Mouse (Mus musculus) intestine, postnatal 0 days (tissue): ENCODE results near the gene Syt14. TPM values are rescaled to one million over a fixed set of nuclear protein-coding genes. Genes with fewer than 3 reads are reported as not detected.

ENCODE experiments used
- ATAC-seq: fragments of 200-750 bp; cut with Nextera tagmentation; 2 replicates; pipeline ENCODE4 v1.8.0; 2017; ENCODE audit warnings: mild to moderate bottlenecking, moderate TSS enrichment, moderate library complexity
- H3K27ac ChIP-seq: fragments of 300-500 bp; sonication (generic); 2 replicates; pipeline ENCODE4 v1.5.1; 2014; ENCODE audit warnings: mild to moderate bottlenecking, low read depth, low read length, moderate library complexity
- H3K27me3 ChIP-seq: fragments of 300-500 bp; sonication (generic); replicated peaks from 2 replicates; pipeline ENCODE4 v1.6.1; 2014; ENCODE audit warnings: low read length, mixed read lengths; ENCODE audit not compliant: control insufficient read depth, insufficient read depth
- H3K36me3 ChIP-seq: fragments of 300-500 bp; sonication (generic); 2 replicates; pipeline ENCODE4 v1.6.1; 2014; ENCODE audit warnings: mild to moderate bottlenecking, moderate library complexity; ENCODE audit not compliant: control insufficient read depth, insufficient read depth
- H3K4me1 ChIP-seq: fragments of 300-500 bp; sonication (generic); replicated peaks from 2 replicates; pipeline ENCODE4 v1.6.1; 2014; ENCODE audit warnings: antibody characterized with exemption, low read length, mixed read lengths; ENCODE audit not compliant: control insufficient read depth, insufficient read depth
- H3K4me2 ChIP-seq: fragments of 300-500 bp; sonication (generic); replicated peaks from 2 replicates; pipeline ENCODE4 v1.6.1; 2014; ENCODE audit warnings: low read depth, mild to moderate bottlenecking, moderate library complexity
- H3K4me3 ChIP-seq: fragments of 300-500 bp; sonication (generic); 2 replicates; pipeline ENCODE4 v1.5.1; 2014; ENCODE audit warnings: low read depth, low read length
- H3K9ac ChIP-seq: fragments of 300-500 bp; sonication (generic); 2 replicates; pipeline ENCODE4 v1.6.1; 2014; ENCODE audit warnings: mild to moderate bottlenecking, low read depth, low read length
- H3K9me3 ChIP-seq: fragments of 300-500 bp; sonication (generic); 2 replicates; pipeline ENCODE4 v1.6.1; 2016; ENCODE audit warnings: mixed run types; ENCODE audit not compliant: control insufficient read depth
- CTCF ChIP-seq: sonication (generic); IDR thresholded peaks from 2 replicates; pipeline ENCODE4 v1.5.1; 2016; ENCODE audit warnings: low read depth, mild to moderate bottlenecking, control low read depth, antibody characterized with exemption, moderate library complexity
- WGBS: fragments of 180-500 bp; shearing (Covaris S2); extraction: QIAGEN DNeasy Blood & Tissue Kit; methylation state at CpG from one replicate; pipeline ENCODE4 v1.1.7; 2014; 5-methylcytosine and 5-hydroxymethylcytosine counted together
- polyA plus RNA-seq: library from polyadenylated mRNA; unstranded; fragments of >200 nt; fragmentation: Nextera tagmentation; extraction: Ambion mirVana; gene quantifications from 2 replicates; pipeline ENCODE4 v1.2.1, GENCODE M21; 2015

Syt14 gene
- polyA plus RNA-seq, 1 experiment from 2014 or later = 0.73 TPM

- no peaks in the 10 kb centered on the region for H3K27me3 ChIP-seq
- H3K4me2 ChIP-seq = no peak overlapping the region
- H3K9me3 ChIP-seq = no peaks in the 10 kb centered on the region
- WGBS = 75% methylated on average over 5 of the region's 5 CpGs
- H3K4me1 ChIP-seq = no peaks in the 10 kb centered on the region
- ATAC-seq = no peak
- H3K36me3 ChIP-seq = no peaks in the 10 kb centered on the region
- no peak for TF ChIP-seq CTCF
- no peak overlapping the region for H3K27ac ChIP-seq
- no peak overlapping the region for H3K9ac ChIP-seq
- no peak overlapping the region for H3K4me3 ChIP-seq
These were observed 24.0 kb upstream of the Syt14 start for GRCm38 (mm10) chr1:193059596-193059995.

DNA sequence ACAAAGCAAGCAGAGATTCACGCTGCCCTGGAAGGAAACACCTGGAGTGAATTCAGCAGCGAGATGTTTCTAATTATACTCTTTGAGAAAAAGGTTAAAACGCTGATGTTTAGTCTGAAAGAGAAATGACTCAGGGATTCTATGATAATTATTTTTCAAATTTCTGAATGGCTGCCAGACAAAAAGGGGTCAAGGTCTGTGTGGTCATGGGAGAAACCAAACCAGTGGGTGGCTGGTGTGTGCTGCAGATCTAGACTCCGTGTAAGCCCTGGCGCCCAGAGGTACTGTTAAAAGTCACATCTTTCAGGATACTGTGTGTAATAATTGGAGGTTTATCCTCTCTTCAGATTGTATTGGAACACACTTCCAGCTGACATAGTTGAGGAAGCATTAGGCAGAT is 18.8 kb upstream of the Syt14 start:
- no peak for ATAC-seq
- WGBS = 74% methylated on average over 5 of the region's 5 CpGs
- H3K36me3 ChIP-seq = no peaks in the 10 kb centered on the region
- no peak overlapping the region for H3K27ac ChIP-seq
- no peak overlapping the region for H3K4me3 ChIP-seq
- no peak overlapping the region for H3K4me2 ChIP-seq
- H3K4me1 ChIP-seq = no peaks in the 10 kb centered on the region
- TF ChIP-seq CTCF = no peak
- no peaks in the 10 kb centered on the region for H3K9me3 ChIP-seq
- no peak overlapping the region for H3K9ac ChIP-seq
- H3K27me3 ChIP-seq = no peaks in the 10 kb centered on the region

- Histone ChIP-seq H3K9ac (no peak overlapping the region), H3K4me3 (no peak overlapping the region), H3K27ac (no peak overlapping the region), H3K4me2 (no peak overlapping the region), H3K9me3 (no peaks in the 10 kb centered on the region; the same call in 1 of the 2 replicates), H3K27me3 (no peaks in the 10 kb centered on the region), H3K36me3 (no peaks in the 10 kb centered on the region), H3K4me1 (no peaks in the 10 kb centered on the region)
- ATAC-seq = peak; percentile 76
- TF ChIP-seq CTCF = no peak
- WGBS = 42% methylated on average over 5 of the region's 5 CpGs
These were observed 17.5 kb upstream of the Syt14 start for GRCm38 (mm10) chr1:193053065-193053464.

DNA sequence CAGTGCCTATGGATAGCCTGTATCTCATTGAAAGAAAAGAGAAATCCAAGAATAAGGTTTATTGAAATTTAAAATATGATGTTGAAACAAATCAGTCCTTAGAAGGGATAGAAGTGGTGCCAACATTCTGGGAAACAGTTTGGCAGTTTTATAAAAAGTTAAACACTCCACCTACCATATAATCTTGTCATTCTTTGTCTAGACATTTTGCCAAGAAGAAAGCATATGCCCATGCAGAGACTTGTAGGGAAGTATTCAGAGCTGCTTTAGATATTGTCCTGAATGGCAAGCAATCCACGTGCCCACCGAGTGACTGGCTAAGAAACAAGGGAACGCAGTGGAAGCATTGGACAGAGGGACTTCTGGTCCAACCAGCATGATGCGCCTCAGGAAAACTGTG is 12.0 kb upstream of the Syt14 start:
- H3K9ac ChIP-seq = no peak overlapping the region
- H3K4me2 ChIP-seq = no peak overlapping the region

GRCm38 (mm10) chr1:193042760-193043295 is 7.3 kb upstream of the Syt14 start:
- WGBS = 68% methylated on average over 3 of the region's 3 CpGs
- Histone ChIP-seq H3K36me3 (no peaks in the 10 kb centered on the region), H3K4me2 (no peak overlapping the region), H3K27me3 (no peaks in the 10 kb centered on the region), H3K4me1 (no peaks in the 10 kb centered on the region), H3K27ac (no peak overlapping the region), H3K9ac (no peak overlapping the region), H3K4me3 (no peak overlapping the region), H3K9me3 (no peaks in the 10 kb centered on the region)
- no peak for ATAC-seq
- TF ChIP-seq CTCF = no peak

More for the DNA sequence above, 12.0 kb upstream of the Syt14 start:
- H3K9me3 ChIP-seq = no peaks in the 10 kb centered on the region; the same call in 1 of the 2 replicates
- no peak overlapping the region for H3K4me3 ChIP-seq
- TF ChIP-seq CTCF = no peak
- no peaks in the 10 kb centered on the region for H3K4me1 ChIP-seq
- 92% methylated on average over 4 of the region's 4 CpGs for WGBS
- no peak for ATAC-seq
- H3K36me3 ChIP-seq = no peaks in the 10 kb centered on the region
- H3K27ac ChIP-seq = no peak overlapping the region
- no peaks in the 10 kb centered on the region for H3K27me3 ChIP-seq

DNA sequence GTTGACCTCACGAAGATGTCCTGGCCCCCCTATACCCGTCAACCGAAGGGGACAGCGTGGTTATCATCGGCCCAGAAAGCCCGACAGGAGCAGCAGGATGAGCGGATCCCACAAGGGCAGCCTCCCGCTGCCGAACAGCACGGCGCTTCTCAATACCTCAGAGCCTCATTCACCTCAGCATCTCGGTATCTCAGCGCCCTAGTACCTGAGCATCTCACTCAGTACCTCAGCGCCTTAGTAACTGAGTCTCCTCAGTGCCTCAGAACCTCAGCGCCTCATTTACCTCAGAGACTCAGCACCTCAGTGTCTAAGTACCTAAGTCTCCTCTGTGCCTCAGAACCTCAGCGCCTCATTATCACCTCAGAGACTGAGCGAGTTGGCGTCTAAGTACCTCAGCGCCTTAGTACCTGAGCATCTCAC is 614 bp downstream of the Syt14 start:
- no peaks in the 10 kb centered on the region for H3K4me1 ChIP-seq
- H3K9ac ChIP-seq = 0 out of 2 replicates have a peak overlapping the region, but pooled peaks have one; percentile 8
- under 1% methylated on average over 19 of the region's 19 CpGs for WGBS
- no peak for TF ChIP-seq CTCF
- H3K36me3 ChIP-seq = no peaks in the 10 kb centered on the region
- H3K9me3 ChIP-seq = no peaks in the 10 kb centered on the region
- H3K4me2 ChIP-seq = peak overlapping the region; percentile 88
- H3K27me3 ChIP-seq = no peaks in the 10 kb centered on the region
- 0 out of 2 replicates have a peak, but pooled peaks have one; percentile 1 for ATAC-seq
- H3K27ac ChIP-seq = no peak overlapping the region
- H3K4me3 ChIP-seq = peak overlapping the region; percentile 57
